Mouse (Mus musculus): ENCODE results near the gene Rfpl4.
"Not testable (repeated sequence)": the region's sequence is repeated elsewhere in the genome, so short reads cannot be mapped to it uniquely, and the experiment has no call there.

Gene Rfpl4

DNA sequence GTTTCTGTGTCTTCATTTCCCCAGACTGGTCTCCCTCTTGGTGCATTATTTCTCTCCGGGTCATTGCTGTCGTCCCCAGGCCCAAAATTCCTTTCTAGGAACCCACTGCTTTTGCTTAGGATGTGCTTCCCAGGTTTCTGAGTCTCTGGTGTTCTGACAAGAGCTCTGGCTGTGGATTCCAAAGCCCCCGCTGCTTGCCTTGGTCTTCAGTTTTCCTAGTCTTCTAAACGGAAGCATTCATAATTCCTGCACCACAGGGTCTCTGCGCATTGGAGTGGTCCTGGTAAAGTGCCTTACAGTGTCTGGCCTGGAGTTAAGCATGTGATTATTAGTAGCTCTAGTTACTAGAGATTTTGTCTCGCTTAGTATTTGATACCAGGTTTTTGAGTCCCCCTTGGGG lies 35.9 kb downstream of the Rfpl4 start:
- no peak for DNase-seq (ENCODE audit: low spot score in 2 of 2)

DNA sequence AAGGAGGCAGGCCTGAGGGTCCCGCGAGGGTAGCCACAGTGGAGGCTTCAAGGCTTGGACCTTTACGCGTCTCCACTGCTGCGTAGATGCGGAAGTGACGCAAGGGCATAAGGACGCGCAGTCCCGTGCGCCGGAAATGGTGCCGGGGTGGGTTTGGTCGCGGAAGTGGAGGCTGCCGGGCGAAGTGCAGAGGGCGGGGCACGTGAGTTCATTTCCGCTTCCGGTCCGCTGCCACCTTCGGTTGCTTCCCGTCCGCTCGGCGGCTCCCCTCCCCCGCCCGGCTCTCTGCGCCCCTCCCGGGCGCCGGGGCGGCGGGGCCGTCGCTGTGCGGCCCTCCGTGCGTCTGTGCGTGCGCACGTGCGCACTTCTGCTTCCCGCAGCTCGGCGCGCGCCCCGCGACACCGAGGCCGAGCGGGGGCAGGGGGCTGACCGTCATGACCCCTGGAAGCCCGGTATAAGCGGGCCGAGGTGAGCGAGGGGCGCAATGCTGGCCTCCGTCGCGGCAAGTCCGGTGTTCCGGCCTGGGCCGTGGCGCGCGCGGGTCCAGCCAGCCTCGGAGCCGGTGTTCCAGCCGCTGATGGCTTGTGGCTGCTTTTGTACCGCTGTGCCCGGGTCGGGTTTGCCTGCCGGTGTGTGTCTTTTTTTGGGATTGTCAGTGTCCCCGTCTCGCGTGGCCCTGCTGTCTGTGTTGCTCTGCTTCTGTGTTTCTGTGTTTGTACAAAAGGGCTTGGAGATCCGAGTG lies 36.6 kb downstream of the Rfpl4 start, which contains the start of gene Epn1:
Gene Epn1, plus strand, starts transcription at position 226 of the 742 bp plus-strand sequence.
- DNase-seq (ENCODE audit: low spot score in 2 of 2): peak; percentile 97

DNA sequence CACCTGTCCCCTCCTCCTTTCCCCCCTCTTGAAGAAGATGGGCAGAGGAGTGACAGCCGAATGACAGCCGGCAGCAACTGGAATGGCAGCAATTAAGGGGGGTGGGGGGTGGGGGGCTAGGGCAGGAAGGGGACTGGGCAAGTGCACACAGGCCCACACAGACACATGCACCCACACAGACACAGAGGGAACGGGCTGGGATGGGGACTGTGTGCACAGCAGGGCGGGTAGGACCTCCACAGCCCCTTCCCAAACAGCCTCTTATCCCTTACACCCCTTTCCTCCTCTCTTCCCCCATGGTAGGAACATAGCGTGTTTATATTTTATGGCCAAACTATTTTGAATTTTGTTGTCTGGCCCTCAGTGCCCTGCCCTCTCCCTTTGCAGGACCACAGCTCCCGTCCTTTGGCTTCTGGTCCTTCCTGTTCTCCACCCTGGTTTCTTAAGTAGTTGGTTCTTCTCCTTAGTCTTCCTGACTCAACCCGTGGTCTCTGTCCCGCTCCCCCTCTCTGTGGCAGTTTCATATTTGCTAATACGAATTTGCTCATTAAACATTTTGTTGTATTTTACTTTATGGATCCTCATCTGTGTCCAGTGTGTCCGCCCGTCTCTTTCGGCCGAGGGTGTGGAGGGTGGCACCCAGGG lies 37.3 kb downstream of the Rfpl4 start:
- DNase-seq (ENCODE audit: low spot score in 2 of 2): not testable (repeated sequence)

DNA sequence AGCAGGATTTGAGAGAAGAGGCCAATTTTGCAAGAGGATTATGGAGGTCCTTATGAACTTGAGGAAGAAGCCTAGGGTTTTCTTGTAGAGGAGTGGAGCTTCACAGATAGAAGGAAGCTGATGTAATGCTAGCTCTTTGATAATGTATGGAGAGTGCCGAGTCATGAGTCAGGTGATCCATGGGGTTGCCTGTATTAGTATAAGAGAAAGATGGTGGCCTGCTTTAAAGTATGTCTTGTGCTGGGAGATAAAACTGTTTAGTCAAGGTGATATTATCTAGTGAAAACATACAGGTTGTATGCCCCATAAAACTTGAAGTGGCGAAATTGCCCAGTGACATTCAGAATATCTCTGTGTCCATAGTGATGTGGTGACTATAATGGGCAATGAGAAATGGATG lies 39.8 kb downstream of the Rfpl4 start:
- DNase-seq (ENCODE audit: low spot score in 2 of 2): no peak

DNA sequence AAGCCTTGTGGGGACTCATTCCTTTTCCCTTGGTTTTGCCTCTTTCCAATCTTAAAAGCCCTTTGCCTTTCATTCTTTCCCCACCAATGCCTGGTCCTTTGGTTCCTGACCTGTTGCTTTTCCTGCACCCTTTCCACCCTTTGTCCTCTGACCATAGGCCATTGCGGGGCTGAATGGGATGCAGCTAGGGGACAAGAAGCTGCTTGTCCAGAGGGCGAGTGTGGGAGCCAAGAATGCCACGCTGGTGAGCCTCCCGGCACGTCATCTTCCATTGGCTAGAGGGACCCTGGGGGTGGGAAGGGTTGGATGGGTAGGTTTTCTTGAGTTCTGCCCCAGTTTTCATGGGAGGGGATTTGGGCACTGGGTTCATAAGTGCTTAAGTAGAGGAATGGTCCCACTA lies 41.8 kb downstream of the Rfpl4 start:
- DNase-seq (ENCODE audit: low spot score in 2 of 2): no peak

DNA sequence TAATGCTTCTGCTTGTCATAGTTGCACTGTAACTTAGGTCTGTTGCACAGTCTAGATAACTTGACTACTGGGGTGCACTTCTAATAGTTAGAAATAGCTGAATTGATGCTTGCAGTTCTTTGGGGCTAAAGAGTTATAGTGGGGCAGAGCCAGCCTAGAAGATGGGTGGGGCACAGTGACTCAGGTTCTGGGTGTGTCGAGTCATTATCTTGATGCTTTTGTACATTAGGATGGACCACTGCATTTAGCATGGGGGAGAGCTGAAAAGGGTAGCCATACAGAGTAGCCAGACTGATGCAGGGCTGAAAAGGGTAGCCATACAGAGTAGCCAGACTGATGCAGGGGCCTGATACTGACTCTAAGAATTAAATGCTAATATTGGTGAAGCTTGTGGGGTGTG lies 43.2 kb downstream of the Rfpl4 start:
- no peak for DNase-seq (ENCODE audit: low spot score in 2 of 2)

DNA sequence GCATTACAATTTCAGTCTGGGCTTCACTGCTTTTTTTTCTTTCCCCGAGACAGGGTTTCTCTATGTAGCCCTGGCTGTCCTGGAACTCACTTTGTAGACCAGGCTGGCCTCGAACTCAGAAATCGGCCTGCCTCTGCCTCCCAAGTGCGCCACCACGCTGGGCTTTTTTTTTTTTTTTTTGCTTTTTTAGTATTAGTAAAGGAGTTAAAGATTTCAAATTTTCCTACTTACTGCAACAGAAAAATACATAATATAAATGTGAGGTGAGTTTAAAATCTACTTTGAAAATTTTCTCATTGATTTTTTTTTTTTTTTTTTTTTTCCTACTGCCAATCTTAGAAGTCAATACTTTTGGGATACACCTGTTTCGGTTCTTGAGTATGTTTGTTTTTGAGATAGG lies 51.9 kb downstream of the Rfpl4 start:
- no peak for DNase-seq (ENCODE audit: low spot score in 2 of 2)

DNA sequence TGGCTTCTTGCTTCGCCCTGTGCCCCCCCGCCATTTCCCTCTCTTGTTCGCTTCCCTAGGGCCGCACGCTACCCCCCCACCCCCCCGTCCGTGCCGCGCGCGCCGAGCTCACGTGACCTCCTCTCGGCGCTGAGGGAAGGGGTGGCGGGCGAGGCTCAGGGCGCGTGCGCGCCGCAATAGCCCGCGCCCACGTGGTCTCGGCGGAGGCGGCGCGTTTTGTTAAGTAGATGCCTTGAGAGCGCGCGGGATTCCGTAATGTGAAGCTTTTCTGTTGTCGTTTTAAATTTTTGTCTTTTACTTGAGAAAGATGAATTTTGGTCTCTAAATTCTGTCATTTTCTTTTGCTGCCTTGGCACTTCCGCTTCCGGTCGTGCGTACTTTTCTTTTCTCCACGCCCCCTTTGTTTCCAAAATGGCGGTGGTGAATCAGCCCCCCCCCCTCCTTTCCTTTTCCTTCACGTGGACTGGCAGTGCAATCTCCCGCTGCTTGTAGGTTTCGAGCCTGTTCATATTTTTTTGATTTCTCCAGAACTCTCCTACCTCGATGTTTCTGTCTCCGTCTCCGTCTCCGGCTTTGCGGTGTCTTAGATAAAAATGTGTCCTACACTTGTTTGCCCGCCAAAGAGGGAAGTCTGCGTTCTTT lies 54.3 kb downstream of the Rfpl4 start:
- DNase-seq (ENCODE audit: low spot score in 2 of 2): no peak

DNA sequence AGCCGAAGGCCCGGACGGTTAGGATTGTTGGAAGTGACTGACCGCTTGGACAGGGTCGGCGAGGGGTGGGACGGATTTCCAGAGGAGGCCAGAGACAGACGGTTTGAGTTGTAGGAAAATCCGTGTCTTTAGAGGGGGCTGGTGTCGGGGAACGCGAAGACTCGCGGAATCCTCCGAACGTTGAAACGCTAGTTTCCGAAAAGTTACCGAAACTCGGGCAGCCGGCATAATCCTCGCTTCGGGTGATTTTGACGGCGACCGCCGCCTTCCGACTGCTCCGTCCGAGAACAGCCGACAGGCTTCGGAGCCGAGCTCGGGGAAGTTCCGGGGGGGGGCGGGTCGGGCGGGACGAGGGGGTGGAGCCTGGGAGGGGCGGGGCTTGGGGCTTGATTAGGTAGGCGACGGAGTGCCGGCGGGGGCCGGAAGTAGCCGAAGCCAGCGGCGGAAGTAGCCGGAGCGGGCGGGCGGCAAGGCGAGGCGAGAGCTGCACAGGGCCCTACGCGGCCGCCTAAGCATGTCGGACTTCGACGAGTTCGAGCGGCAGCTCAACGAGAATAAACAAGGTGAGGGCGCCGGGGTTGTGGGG lies 54.9 kb downstream of the Rfpl4 start, which contains the start of gene U2af2:
Gene U2af2, plus strand, starts transcription at position 370 of the 586 bp plus-strand sequence.
- DNase-seq (ENCODE audit: low spot score in 2 of 2): peak; percentile 90 to 91

DNA sequence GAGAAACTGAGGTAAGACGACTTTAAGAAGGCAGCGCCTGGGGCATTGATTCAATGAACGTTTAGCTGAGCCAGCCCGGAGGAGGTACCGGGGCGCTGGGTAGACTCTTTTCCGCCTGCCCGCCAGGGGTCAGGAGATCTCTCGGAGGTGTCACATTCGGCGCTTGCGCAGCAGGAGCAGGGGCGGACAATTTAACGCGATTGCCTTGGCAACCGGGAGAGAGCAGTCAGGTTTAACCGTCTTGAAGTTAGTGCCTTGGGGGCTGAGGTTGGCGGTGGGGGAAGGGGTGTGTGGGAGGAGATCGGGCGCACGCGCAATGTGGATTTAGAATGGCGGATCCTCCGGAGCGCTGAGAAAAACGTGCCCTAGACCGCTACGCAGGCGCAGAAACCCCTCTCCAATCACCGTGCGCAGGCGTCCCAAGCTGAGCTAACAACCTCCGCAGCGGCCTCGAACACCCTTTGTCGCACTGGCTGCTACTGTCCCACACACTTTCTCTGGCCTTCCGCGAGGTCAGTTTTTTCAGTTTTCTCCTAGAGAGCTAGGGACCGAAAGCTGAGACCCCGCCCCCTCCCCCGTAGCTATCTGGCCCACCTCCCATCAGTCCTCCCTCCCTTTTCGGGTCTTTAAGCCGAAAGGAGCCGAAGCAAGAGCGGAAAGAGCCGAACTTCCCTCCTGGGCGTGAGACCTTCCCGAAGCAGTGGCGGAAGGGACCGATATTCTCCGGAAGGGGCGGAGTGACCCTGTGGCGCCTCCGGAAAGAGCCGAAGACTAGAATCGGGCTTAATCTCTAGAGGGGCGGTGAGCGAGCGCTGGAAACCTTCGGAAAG lies 55.6 kb downstream of the Rfpl4 start:
- DNase-seq (ENCODE audit: low spot score in 2 of 2): peak; percentile 99

DNA sequence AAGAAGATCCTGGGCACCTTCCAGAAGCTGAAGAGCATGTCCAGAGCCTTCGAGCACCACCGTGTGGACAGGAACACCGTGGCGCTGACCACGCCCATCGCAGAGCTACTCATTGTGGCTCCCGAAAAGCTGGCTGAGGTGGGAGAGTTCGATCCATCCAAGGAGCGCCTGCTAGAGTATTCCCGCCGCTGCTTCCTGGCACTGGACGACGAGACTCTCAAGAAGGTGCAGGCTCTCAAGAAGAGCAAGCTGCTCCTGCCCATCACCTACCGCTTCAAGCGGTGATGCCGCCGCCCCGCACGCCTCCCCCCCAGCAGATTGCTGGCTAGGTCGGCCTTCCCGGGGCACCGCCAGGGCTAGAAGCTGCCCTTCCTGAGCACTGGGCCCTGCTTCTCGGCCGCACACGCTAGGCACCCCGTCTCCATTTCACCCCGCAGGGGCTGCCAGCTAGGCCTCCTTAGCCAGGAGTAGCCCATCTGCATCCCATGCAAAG lies 56.5 kb downstream of the Rfpl4 start:
- peak; percentile 66 to 74 for DNase-seq (ENCODE audit: low spot score in 2 of 2)

Data from frontal cortex, postnatal 36 days (tissue).